Mouse (Mus musculus) adrenal gland, adult (tissue): Measurements from ENCODE around the gene Eml1.

Experiments used
- DNase-seq, 2 experiments: peaks; one replicate each; pipeline ENCODE4 v3.0.0; 2022 to 2023; ENCODE audit warnings: low spot score in 1 of 2; ENCODE audit not compliant: inconsistent age in 2 of 2

Eml1 gene

DNA sequence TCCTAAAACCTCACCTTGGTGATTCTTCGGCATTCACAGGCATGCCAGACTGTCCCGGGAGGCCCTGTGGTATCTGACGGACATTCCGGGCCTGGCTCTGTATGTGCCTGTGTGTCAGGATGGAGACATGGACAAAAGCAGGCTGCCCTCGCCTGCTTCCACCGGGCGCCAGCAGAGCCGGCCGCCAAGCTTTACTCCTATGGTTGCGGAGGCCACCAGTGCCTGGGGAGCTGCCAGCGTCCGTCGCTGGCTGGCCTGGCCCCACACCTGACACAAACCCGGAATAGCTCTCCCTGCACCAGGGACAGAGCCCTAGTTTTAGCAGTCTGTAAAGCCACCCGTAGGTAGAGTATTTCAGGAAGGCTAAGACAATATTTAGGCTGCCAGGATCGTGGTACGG lies 1.5 kb downstream of the Eml1 start:
- no peak for DNase-seq

GRCm38 (mm10) chr12:108373611-108374010 lies 2.9 kb downstream of the Eml1 start:
- no peak for DNase-seq

- no peak for DNase-seq
These were observed 3.9 kb downstream of the Eml1 start for GRCm38 (mm10) chr12:108374689-108375088.

DNA sequence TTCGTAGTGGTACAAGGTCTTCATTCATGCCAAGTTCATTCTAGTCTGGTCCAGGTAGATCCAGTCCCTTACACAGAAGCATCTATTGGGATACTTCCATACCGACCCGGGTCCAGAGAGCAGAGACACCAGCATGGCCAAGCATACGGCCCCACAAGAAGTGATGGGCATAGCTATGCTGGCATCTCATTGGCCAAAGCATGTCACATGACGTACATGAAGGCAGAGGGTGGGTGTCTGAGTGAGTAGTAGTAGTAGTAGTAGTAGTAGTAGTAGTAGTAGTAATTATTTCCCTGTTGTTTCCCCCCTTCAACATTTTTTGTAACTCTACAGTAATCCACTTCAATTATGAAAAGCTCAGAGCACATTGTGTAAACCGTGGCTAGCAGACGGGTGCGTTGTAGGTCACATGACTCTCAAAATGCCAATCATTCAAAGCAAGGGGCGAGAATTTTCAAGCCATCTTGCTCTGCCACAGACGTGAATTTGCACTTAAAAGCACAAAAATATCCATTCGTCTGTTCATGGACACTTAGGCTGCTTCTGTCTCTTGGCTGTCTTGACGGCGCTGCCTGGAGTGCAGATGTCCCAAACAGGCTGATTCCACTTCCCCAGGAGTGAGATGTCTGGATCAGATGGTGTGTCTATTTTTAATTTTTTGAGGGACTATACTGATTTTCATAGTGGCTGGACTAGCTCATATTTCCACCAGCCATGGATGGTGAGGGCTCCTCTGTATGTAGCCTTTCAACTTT lies 7.8 kb downstream of the Eml1 start:
- no peak for DNase-seq

GRCm38 (mm10) chr12:108386476-108387232 lies 15.9 kb downstream of the Eml1 start:
- peak in 1 of 2 experiments; percentile 63 for DNase-seq

DNA sequence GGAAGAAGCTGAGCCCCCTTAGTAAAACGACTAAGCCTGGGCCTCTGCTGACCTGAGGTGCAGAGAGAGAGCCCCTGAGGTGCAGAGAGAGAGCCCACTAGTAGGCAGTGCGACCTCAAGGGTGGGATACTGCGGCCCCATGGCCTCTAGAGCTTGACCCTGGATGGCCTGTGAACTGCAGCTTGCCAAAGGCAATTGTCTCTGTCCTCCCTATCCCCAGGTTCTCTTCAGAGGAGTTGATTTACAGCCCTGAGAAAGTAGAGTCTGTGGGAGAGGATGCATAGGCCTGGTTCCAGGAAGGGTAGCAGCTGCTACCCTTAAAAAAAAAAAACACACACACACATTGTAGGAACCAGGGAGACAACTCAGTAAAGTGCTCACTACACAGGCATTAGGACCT lies 19.0 kb downstream of the Eml1 start:
- no peak for DNase-seq

DNA sequence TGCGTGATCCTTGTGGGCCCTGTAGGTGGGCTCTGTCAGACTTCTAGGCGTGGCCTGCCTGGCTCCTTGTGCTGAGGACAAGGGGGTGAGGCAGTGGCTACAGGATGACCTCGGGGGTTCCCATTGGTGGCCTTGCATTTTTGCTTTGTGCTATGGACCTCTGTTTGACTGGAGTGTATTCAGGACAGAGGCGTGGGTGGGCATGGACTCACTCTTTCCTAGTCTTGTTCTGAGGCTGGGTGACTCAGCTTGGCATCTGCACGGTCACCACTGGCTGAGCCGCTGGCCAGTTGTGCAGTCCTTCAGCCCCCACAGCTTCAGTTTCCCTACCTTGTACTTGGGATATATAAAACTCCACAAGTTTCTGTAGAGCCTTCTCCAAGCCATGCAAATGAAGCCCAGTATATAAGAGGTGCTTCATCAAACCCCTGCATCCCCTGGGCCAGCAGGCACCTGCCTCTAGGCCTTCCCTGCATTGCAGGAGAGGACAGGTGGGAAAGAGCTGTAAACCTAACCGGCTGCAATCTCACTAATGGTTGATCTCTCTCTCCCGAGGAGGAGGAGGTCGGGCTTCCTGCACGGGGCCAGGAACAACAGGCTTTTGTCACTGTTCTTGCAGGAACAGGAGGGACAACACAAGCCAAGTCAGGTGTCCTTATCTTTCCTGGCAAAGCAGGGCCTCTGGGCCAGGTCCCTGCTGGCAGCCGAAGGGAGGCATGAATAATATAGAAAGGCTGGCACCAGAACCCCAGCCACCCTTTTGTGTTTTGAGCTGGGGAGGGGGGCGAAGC lies 21.7 kb downstream of the Eml1 start:
- peak; percentile 72 to 82 for DNase-seq

- DNase-seq: peak in 1 of 2 experiments; percentile 69
These were observed 22.3 kb downstream of the Eml1 start for GRCm38 (mm10) chr12:108393082-108393481.

DNA sequence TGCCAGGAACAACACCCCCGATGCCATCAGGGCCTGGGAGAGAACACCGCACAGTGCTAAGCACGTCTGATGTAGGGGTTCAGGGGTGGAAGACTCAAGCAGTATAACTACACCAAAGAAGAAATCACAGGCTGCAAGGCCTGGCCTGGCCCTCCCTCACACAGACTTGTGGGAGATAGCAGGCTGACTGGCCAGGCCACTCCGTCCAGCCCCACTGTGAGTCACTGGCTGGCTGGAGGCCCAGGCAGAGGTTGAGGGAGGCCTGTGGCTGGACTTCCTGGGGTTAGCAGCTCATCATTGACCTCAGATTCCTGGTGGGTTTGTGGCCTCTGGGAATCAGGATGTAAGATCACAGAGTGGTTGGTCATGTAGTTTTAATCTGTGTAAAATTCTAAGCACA lies 22.9 kb downstream of the Eml1 start:
- peak; percentile 97 for DNase-seq

DNA sequence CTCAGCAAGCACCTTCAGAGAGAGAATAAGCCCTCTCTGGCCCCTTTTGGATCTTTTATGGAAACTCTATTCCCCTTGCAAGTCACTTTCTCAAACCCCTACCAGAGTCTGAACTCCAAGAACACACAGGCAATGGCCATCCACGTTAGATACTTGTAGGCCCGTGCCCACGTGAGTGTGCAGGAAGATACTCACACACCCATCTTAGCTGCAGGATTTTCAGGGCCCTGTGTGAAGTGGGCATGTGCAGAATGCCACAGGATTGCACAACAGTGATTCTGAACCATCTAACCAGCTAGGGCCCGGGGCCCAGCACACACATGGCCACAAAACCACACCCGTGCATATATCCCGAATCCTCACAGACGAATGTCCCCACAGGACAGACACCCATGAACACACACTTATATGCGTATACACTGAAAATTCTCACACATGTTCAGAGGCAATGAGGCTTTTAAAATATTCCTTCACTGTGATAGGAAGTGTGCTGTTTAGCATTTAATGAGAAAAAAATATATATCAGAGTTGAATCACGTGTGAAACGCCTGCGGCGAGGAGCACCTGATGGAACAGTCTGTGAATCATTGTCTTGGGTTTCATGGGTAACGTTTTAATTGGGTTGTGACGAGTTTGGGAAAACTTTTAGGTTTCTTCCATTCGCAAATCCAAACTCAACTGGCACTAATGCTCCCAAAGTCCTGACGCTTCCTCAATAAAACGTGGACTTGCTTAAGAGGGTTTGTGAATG lies 24.0 kb downstream of the Eml1 start:
- DNase-seq: peak in 1 of 2 experiments; percentile 33

DNA sequence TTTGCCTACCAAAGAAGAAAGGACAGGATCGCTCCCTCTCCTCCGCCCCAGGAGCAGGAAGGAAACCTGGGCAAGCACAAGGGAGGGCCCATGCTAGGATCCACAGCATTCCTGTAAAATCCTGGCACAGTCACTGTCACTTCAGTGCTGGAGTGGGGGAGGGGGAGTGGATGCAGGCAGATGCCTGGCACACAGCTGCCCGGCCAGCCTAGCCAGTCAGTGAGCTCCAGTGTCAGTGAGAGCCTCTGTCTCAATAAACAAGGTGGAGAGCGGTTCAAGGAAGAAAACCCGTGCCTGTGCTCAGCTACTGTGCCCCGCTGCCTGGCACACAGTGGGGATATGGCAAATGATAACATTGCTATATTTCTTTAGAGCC lies 24.5 kb downstream of the Eml1 start:
- no peak for DNase-seq

DNA sequence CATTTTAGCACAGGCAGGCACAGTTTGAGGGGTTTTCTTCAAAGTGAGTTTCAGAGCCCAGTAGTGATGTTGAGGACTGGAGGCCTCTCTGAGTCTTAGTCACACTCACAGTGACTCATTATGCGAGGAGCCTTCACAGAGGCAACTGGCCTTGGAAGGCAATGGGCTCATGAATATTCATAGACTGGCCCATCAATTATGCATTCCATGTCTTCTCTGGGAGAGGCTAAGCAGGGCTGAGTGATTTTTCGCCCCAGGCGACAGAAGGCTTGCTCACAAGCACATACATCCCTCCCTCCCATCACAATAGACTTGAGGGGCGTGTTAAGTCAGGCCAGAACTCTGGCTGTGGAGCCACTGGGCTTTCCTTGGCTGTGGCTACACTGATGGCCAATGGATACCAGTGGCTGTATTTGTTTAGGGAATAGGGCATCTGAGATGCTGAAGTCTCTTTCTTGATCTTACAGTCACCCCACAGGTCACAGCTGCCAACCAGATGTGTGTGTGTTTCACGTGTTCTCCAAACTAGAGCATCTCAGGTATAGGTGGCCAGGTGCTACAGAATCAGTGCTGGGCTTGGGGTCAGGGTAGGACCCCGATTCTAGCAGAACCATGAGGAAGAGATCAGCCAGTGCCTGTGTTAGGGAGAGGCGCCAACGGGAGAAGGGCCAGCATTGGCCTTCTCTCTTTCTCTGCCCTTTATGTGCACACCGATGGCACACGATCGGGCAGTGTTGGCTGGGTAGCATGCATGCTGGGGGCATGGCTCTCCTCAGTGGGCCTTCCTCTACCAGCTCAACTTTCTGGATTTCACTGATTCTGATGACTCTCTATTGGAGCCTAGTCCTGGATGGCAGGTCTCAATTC lies 25.6 kb downstream of the Eml1 start:
- peak; percentile 64 to 86 for DNase-seq

DNA sequence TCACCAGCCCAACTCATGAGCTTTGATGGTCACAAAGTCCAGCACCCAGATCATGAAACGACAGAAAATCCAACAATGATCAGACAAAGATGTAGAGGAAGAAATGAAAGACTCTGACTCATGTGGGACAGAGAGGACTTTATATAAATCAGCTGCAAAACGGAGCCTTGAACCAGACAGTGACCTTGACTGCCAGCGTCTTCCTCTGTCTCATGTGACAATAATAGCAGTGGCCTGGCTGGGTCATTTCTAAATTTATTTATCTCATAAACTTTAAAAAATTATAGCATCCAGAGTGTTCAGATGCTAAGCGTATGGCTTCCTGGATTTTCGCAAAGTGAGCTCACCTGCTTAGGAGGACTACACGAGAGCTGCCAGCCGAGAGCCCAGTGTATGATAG lies 27.9 kb downstream of the Eml1 start:
- peak; percentile 77 to 83 for DNase-seq

DNA sequence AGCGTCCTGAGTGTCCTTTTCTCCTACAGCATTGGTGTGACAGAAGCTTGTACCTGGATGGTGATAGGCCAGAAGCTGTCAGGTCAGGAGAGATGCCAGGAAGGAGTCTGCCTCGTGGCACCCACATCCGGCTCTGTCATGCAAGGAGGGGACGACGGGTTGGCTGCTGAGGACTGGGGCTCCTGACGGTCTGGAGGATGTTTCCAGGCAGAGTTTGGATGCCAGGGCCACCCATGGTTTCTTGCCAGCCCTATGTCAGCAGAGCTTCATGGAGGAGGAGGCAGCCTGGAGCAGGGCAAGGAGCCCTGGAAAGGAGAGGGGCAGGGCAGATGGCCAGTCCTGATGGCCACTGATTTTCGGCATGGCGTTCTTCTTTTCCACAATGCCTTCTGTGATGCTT lies 28.4 kb downstream of the Eml1 start:
- peak in 1 of 2 experiments; percentile 51 for DNase-seq

GRCm38 (mm10) chr12:108400951-108401350 lies 30.2 kb downstream of the Eml1 start:
- DNase-seq: peak in 1 of 2 experiments; percentile 60

DNA sequence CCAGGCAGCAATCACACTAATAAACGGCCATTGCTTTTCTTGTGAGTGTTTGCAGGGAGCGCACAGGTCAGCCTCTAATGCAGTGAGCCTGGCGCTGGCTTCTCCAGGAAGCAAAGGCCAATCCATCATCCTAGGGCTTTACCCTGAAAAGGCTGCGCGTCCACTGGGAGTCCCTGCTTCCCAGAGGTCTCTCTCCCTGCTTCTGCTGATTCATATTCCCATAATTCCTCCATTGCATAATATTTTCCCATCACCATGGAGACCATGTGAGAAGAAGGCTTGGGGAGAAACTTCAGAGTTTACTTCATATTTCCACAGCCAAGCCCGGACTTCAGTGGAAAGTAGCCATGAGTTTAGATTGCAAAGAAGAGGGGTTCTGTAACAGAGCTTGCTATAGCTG lies 33.2 kb downstream of the Eml1 start:
- peak; percentile 73 to 89 for DNase-seq

DNA sequence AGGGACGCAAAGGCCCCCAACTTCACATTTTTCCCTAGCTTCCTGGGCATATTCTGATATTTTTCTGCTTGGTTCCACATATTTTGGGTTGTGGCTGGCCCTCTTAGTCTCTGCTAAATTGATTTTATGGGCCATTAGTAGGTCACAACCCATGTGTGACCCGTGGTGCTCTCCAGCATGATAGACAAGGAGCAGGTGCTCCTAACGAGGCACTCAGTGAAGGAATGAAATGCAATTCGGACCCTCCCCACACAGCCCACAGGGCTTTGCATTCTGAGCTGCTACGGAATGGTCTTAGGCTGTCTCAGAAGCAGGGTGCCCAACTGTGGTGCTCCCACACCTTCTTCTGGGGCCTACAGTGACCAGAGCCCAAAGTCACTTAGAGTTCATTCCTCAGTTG lies 38.3 kb downstream of the Eml1 start:
- DNase-seq: no peak

GRCm38 (mm10) chr12:108410416-108411208 lies 39.9 kb downstream of the Eml1 start:
- DNase-seq: peak in 1 of 2 experiments; percentile 26

- no peak for DNase-seq
These were observed 44.2 kb downstream of the Eml1 start for GRCm38 (mm10) chr12:108414932-108415331.
